Mouse (Mus musculus) liver, postnatal 0 days (tissue): Measurements from ENCODE around the gene Cpsf2.

Experiments
- CTCF ChIP-seq: sonication (generic); IDR thresholded peaks from 2 replicates; pipeline ENCODE4 v1.5.1; 2016; ENCODE audit warnings: antibody characterized with exemption, low read depth
- EP300 ChIP-seq: IDR thresholded peaks from 2 replicates; pipeline ENCODE4 v1.6.1; 2016; ENCODE audit warnings: antibody characterized with exemption, low read depth, mild to moderate bottlenecking

DNA sequence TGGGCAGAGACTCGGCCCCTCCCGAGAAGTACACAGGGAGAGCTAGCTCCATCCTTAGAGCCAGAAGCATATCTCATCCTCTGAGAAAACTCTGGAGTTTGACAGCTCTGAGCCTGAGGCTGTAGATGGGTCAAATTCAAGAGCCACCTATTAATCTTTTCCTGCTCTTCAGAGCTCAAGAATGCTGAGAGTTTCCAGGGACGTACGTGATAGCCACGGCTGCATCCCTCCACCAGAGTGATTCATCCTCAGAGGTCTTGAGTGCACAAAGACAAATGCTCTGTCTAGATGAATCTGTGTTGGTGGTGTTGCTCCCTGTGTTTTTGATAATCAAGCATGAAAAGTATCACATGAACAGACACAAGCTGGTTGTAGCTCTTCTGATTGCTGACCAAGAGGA, 38.6 kb downstream of the Cpsf2 start:
- TF ChIP-seq EP300 (no peak), CTCF (no peak)
